Mouse (Mus musculus) ES-E14 (cell line): ENCODE data around the gene Gm10160.

Experiments
- HCFC1 ChIP-seq: IDR thresholded peaks from 2 replicates; pipeline ENCODE4 v1.6.1; 2012; ENCODE audit warnings: low read length, inconsistent platforms, borderline replicate concordance; ENCODE audit not compliant: insufficient read depth
- ZNF384 ChIP-seq: IDR thresholded peaks from 2 replicates; pipeline ENCODE4 v1.6.1; 2012; ENCODE audit warnings: low read depth, low read length, inconsistent platforms

DNA sequence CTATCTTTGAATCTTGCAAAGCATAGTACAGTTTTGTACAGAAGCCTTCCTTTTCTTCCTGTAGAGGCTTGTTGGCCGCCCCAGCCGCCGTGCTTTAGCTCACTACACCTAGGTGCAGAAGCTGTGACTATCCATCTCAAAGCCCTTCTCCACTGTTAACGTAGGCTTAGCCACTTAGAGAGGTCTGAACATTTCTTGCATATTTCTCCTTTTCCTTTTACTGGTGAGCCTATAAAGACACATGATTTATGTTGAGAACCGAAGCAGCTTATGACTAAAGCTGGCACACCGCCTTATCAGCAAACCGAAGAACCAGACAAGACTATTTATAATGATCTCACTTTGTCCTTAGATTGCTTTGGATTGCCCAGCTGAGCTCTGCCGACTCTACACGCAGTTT, 19.8 kb upstream of the Gm10160 start:
- TF ChIP-seq ZNF384: no peak
- TF ChIP-seq HCFC1: no peak
